Mouse (Mus musculus) limb, embryonic 10.5 days (tissue): ENCODE measurements at regions not wholly inside any gene's neighbourhood (a gene's known extent, or its start where the extent isn't known, plus 50 kb on each side); places are given as distances from the start of the nearest gene placed in this dataset.
"Not testable (repeated sequence)": the region's sequence is repeated elsewhere in the genome, so short reads cannot be mapped to it uniquely, and the experiment has no call there.

Source experiments
- DNase-seq: peaks from one replicate; pipeline ENCODE4 v3.0.0-alpha.2; 2017; ENCODE audit warnings: low spot score
- H3K27ac ChIP-seq: fragments of 300-500 bp; sonication (generic); 2 replicates; pipeline ENCODE4 v1.5.1; 2016; ENCODE audit warnings: mild to moderate bottlenecking
- H3K27me3 ChIP-seq: fragments of 300-500 bp; sonication (generic); 2 replicates; pipeline ENCODE4 v1.6.1; 2016; ENCODE audit warnings: low read depth, mild to moderate bottlenecking; ENCODE audit not compliant: poor library complexity, severe bottlenecking
- H3K36me3 ChIP-seq: fragments of 300-500 bp; sonication (generic); 2 replicates; pipeline ENCODE4 v1.6.1; 2016; ENCODE audit warnings: mild to moderate bottlenecking, moderate library complexity
- H3K4me1 ChIP-seq: fragments of 300-500 bp; sonication (generic); 2 replicates; pipeline ENCODE4 v1.6.1; 2016
- H3K4me3 ChIP-seq: fragments of 300-500 bp; sonication (generic); 2 replicates; pipeline ENCODE4 v1.5.1; 2016; ENCODE audit warnings: mild to moderate bottlenecking, moderate library complexity
- H3K9me3 ChIP-seq: fragments of 300-500 bp; sonication (generic); replicated peaks from 2 replicates; pipeline ENCODE4 v1.6.1; 2016; ENCODE audit warnings: mild to moderate bottlenecking
- WGBS: fragments of 180-500 bp; shearing (Covaris S2); methylation state at CpG from one replicate; pipeline ENCODE4 v1.1.7; 2016; 5-methylcytosine and 5-hydroxymethylcytosine counted together

- 87% methylated on average over 11 of the region's 11 CpGs for WGBS
- H3K36me3 ChIP-seq, result no peaks in the 10 kb centered on the region
- H3K9me3 ChIP-seq, result no peaks in the 10 kb centered on the region
- H3K27ac ChIP-seq, result no peak overlapping the region
- H3K27me3 ChIP-seq, result no peaks in the 10 kb centered on the region
- no peak overlapping the region for H3K4me3 ChIP-seq
- no peaks in the 10 kb centered on the region for H3K4me1 ChIP-seq
- no peak for DNase-seq
Measured at GRCm38 (mm10) chr5:28785347-28786060, 318.4 kb upstream of the Shh start.

GRCm38 (mm10) chr5:28784339-28784966 is 317.4 kb upstream of the Shh start:
- no peak overlapping the region for H3K27ac ChIP-seq
- WGBS, result 96% methylated on average over 6 of the region's 6 CpGs
- DNase-seq, result no peak
- no peaks in the 10 kb centered on the region for H3K4me1 ChIP-seq
- no peak overlapping the region for H3K4me3 ChIP-seq
- H3K36me3 ChIP-seq, result no peaks in the 10 kb centered on the region
- no peaks in the 10 kb centered on the region for H3K9me3 ChIP-seq
- no peaks in the 10 kb centered on the region for H3K27me3 ChIP-seq

- H3K27ac ChIP-seq, result no peak overlapping the region
- no peaks in the 10 kb centered on the region for H3K4me1 ChIP-seq
- H3K4me3 ChIP-seq, result no peak overlapping the region
- 98% methylated on average over 2 of the region's 2 CpGs for WGBS
- no peaks in the 10 kb centered on the region for H3K27me3 ChIP-seq
- H3K36me3 ChIP-seq, result no peaks in the 10 kb centered on the region
- H3K9me3 ChIP-seq, result no peaks in the 10 kb centered on the region
- DNase-seq, result peak; percentile 16
Measured at GRCm38 (mm10) chr5:28775648-28776359, 308.7 kb upstream of the Shh start.

- H3K4me3 ChIP-seq, result no peak overlapping the region
- no peaks in the 10 kb centered on the region for H3K4me1 ChIP-seq
- no peak for DNase-seq
- H3K27me3 ChIP-seq, result no peaks in the 10 kb centered on the region
- H3K36me3 ChIP-seq, result no peaks in the 10 kb centered on the region
- no peaks in the 10 kb centered on the region for H3K9me3 ChIP-seq
- H3K27ac ChIP-seq, result no peak overlapping the region
- 97% methylated on average over 1 of the region's 1 CpGs for WGBS
Measured at GRCm38 (mm10) chr5:28771796-28772195, 304.7 kb upstream of the Shh start.

- Histone ChIP-seq H3K4me3 (no peak overlapping the region), H3K36me3 (no peaks in the 10 kb centered on the region), H3K4me1 (no peaks in the 10 kb centered on the region), H3K9me3 (no peaks in the 10 kb centered on the region), H3K27ac (no peak overlapping the region), H3K27me3 (no peaks in the 10 kb centered on the region)
- no peak for DNase-seq
- WGBS, result 94% methylated on average over 6 of the region's 6 CpGs
Measured at GRCm38 (mm10) chr5:28756171-28756948, 289.3 kb upstream of the Shh start.

- H3K4me1 ChIP-seq, H3K27me3 ChIP-seq, H3K9me3 ChIP-seq, H3K27ac ChIP-seq, H3K36me3 ChIP-seq, DNase-seq, H3K4me3 ChIP-seq: not testable (repeated sequence)
Measured at GRCm38 (mm10) chr5:28751821-28752220, 284.8 kb upstream of the Shh start.

- Histone ChIP-seq H3K4me1 (no peaks in the 10 kb centered on the region), H3K27ac (no peak overlapping the region), H3K36me3 (no peaks in the 10 kb centered on the region), H3K9me3 (no peaks in the 10 kb centered on the region), H3K27me3 (no peaks in the 10 kb centered on the region), H3K4me3 (no peak overlapping the region)
- no peak for DNase-seq
- 86% methylated on average over 3 of the region's 3 CpGs for WGBS
Measured at GRCm38 (mm10) chr5:28734768-28735167, 267.7 kb upstream of the Shh start.

GRCm38 (mm10) chr5:28722067-28722466 is 255.0 kb upstream of the Shh start:
- no peaks in the 10 kb centered on the region for H3K9me3 ChIP-seq
- WGBS, result 86% methylated on average over 3 of the region's 3 CpGs
- no peaks in the 10 kb centered on the region for H3K36me3 ChIP-seq
- no peaks in the 10 kb centered on the region for H3K27me3 ChIP-seq
- no peak for DNase-seq
- no peaks in the 10 kb centered on the region for H3K4me1 ChIP-seq
- H3K4me3 ChIP-seq, result no peak overlapping the region
- H3K27ac ChIP-seq, result no peak overlapping the region

GRCm38 (mm10) chr5:28714978-28715377 is 247.9 kb upstream of the Shh start:
- Histone ChIP-seq H3K27me3 (no peaks in the 10 kb centered on the region), H3K27ac (no peak overlapping the region), H3K36me3 (no peaks in the 10 kb centered on the region), H3K4me1 (no peaks in the 10 kb centered on the region), H3K9me3 (no peaks in the 10 kb centered on the region), H3K4me3 (no peak overlapping the region)
- no peak for DNase-seq
- 95% methylated on average over 4 of the region's 4 CpGs for WGBS

- Histone ChIP-seq H3K27ac (no peak overlapping the region), H3K4me3 (no peak overlapping the region), H3K36me3 (no peaks in the 10 kb centered on the region), H3K4me1 (no peaks in the 10 kb centered on the region), H3K9me3 (no peaks in the 10 kb centered on the region), H3K27me3 (no peaks in the 10 kb centered on the region)
- WGBS, result 47% methylated on average over 4 of the region's 4 CpGs
- DNase-seq, result no peak
Measured at GRCm38 (mm10) chr5:28710517-28710916, 243.5 kb upstream of the Shh start.

GRCm38 (mm10) chr5:28709626-28710025 is 242.6 kb upstream of the Shh start:
- 79% methylated on average over 2 of the region's 2 CpGs for WGBS
- no peaks in the 10 kb centered on the region for H3K9me3 ChIP-seq
- no peaks in the 10 kb centered on the region for H3K36me3 ChIP-seq
- DNase-seq, result no peak
- H3K27me3 ChIP-seq, result no peaks in the 10 kb centered on the region
- H3K4me3 ChIP-seq, result no peak overlapping the region
- H3K4me1 ChIP-seq, result no peaks in the 10 kb centered on the region
- H3K27ac ChIP-seq, result no peak overlapping the region

- Histone ChIP-seq H3K4me3 (no peak overlapping the region), H3K9me3 (no peaks in the 10 kb centered on the region), H3K36me3 (no peaks in the 10 kb centered on the region), H3K27me3 (no peaks in the 10 kb centered on the region), H3K4me1 (no peaks in the 10 kb centered on the region), H3K27ac (no peak overlapping the region)
- DNase-seq, result no peak
- 85% methylated on average over 1 of the region's 1 CpGs for whole genome bisulfite sequencing
Measured at GRCm38 (mm10) chr5:28704359-28704758, 237.3 kb upstream of the Shh start.

- no peaks in the 10 kb centered on the region for H3K4me1 ChIP-seq
- 79% methylated on average over 3 of the region's 3 CpGs for WGBS
Measured at GRCm38 (mm10) chr5:28696966-28697365, 229.9 kb upstream of the Shh start.

More at GRCm38 (mm10) chr5:28696966-28697365, 229.9 kb upstream of the Shh start:
- Histone ChIP-seq H3K4me3 (no peak overlapping the region), H3K36me3 (no peaks in the 10 kb centered on the region), H3K9me3 (no peaks in the 10 kb centered on the region), H3K27me3 (no peaks in the 10 kb centered on the region), H3K27ac (no peak overlapping the region)
- DNase-seq, result no peak
